Mouse (Mus musculus) cerebellum, adult 2 months (tissue): ENCODE data around the gene Stx5a.

Experiments used
- CTCF ChIP-seq: fragments of 200-500 bp; IDR thresholded peaks from 2 replicates; pipeline ENCODE4 v1.5.1; 2011; ENCODE audit warnings: low read depth, mild to moderate bottlenecking, control low read depth, low read length, moderate library complexity, borderline replicate concordance; ENCODE audit not compliant: insufficient read depth
- POLR2A ChIP-seq: fragments of 200-500 bp; IDR thresholded peaks from 2 replicates; pipeline ENCODE4 v1.6.1; 2011; ENCODE audit warnings: low read length, control low read depth, borderline replicate concordance; ENCODE audit not compliant: insufficient read depth

- no peak for TF ChIP-seq POLR2A
- TF ChIP-seq CTCF = no peak
Observed at GRCm38 (mm10) chr19:8710057-8710456, 31.2 kb upstream of the Stx5a start.
